Mouse (Mus musculus): ENCODE data around the gene Hmg20a. TPM values are rescaled to one million over a fixed set of nuclear protein-coding genes. Genes with fewer than 3 reads are reported as not detected.

Hmg20a gene
- polyA plus RNA-seq, 1 experiment: 7.9 TPM

GRCm38 (mm10) chr9:56404619-56405018 is 13.8 kb upstream of the Hmg20a start:
- Histone ChIP-seq H3K4me1 (ENCODE audit: control insufficient read depth, insufficient read depth, low read length) (no peaks in the 10 kb centered on the region), H3K27me3 (ENCODE audit: control insufficient read depth, insufficient read depth, low read length) (no peaks in the 10 kb centered on the region), H3K36me3 (ENCODE audit: control insufficient read depth, insufficient read depth, low read length) (no peaks in the 10 kb centered on the region), H3K27ac (ENCODE audit: control insufficient read depth, insufficient read depth, low read depth, low read length) (no peak overlapping the region), H3K4me3 (ENCODE audit: control insufficient read depth, low read depth, low read length) (no peak overlapping the region)
- no peak for TF ChIP-seq CTCF (IDR thresholded peaks at IDR 0.05; ENCODE audit: control insufficient read depth, insufficient read depth, insufficient replicate concordance, low read depth, low read length)
- TF ChIP-seq POLR2A (IDR thresholded peaks at IDR 0.05; ENCODE audit: control insufficient read depth, low read depth, low read length): no peak

- Histone ChIP-seq H3K36me3 (ENCODE audit: control insufficient read depth, insufficient read depth, low read length) (no peaks in the 10 kb centered on the region), H3K27me3 (ENCODE audit: control insufficient read depth, insufficient read depth, low read length) (no peaks in the 10 kb centered on the region), H3K4me1 (ENCODE audit: control insufficient read depth, insufficient read depth, low read length) (no peaks in the 10 kb centered on the region), H3K4me3 (ENCODE audit: control insufficient read depth, low read depth, low read length) (no peak overlapping the region), H3K27ac (ENCODE audit: control insufficient read depth, insufficient read depth, low read depth, low read length) (no peak overlapping the region)
- TF ChIP-seq CTCF (IDR thresholded peaks at IDR 0.05; ENCODE audit: control insufficient read depth, insufficient read depth, insufficient replicate concordance, low read depth, low read length) (no peak), POLR2A (IDR thresholded peaks at IDR 0.05; ENCODE audit: control insufficient read depth, low read depth, low read length) (no peak)
Measured at GRCm38 (mm10) chr9:56409928-56410327, 8.5 kb upstream of the Hmg20a start.

- no peak overlapping the region for H3K4me3 ChIP-seq (ENCODE audit: control insufficient read depth, low read depth, low read length)
- no peak overlapping the region for H3K27ac ChIP-seq (ENCODE audit: control insufficient read depth, insufficient read depth, low read depth, low read length)
- H3K36me3 ChIP-seq (ENCODE audit: control insufficient read depth, insufficient read depth, low read length): no peaks in the 10 kb centered on the region
- no peaks in the 10 kb centered on the region; the same call in 1 of the 2 replicates for H3K4me1 ChIP-seq (ENCODE audit: control insufficient read depth, insufficient read depth, low read length)
- no peak for TF ChIP-seq POLR2A (IDR thresholded peaks at IDR 0.05; ENCODE audit: control insufficient read depth, low read depth, low read length)
- no peak for TF ChIP-seq CTCF (IDR thresholded peaks at IDR 0.05; ENCODE audit: control insufficient read depth, insufficient read depth, insufficient replicate concordance, low read depth, low read length)
- no peaks in the 10 kb centered on the region for H3K27me3 ChIP-seq (ENCODE audit: control insufficient read depth, insufficient read depth, low read length)
Measured at GRCm38 (mm10) chr9:56412716-56413115, 5.7 kb upstream of the Hmg20a start.

- no peak overlapping the region for H3K27ac ChIP-seq (ENCODE audit: control insufficient read depth, insufficient read depth, low read depth, low read length)
- TF ChIP-seq CTCF (IDR thresholded peaks at IDR 0.05; ENCODE audit: control insufficient read depth, insufficient read depth, insufficient replicate concordance, low read depth, low read length) (no peak), POLR2A (IDR thresholded peaks at IDR 0.05; ENCODE audit: control insufficient read depth, low read depth, low read length) (no peak)
- H3K4me1 ChIP-seq (ENCODE audit: control insufficient read depth, insufficient read depth, low read length): no peaks in the 10 kb centered on the region; the same call in 1 of the 2 replicates
- no peaks in the 10 kb centered on the region for H3K27me3 ChIP-seq (ENCODE audit: control insufficient read depth, insufficient read depth, low read length)
- H3K36me3 ChIP-seq (ENCODE audit: control insufficient read depth, insufficient read depth, low read length): no peaks in the 10 kb centered on the region
- H3K4me3 ChIP-seq (ENCODE audit: control insufficient read depth, low read depth, low read length): no peak overlapping the region
Measured at GRCm38 (mm10) chr9:56414322-56414721, 4.1 kb upstream of the Hmg20a start.

GRCm38 (mm10) chr9:56415393-56415792 is 3.0 kb upstream of the Hmg20a start:
- no peaks in the 10 kb centered on the region for H3K36me3 ChIP-seq (ENCODE audit: control insufficient read depth, insufficient read depth, low read length)
- TF ChIP-seq POLR2A (IDR thresholded peaks at IDR 0.05; ENCODE audit: control insufficient read depth, low read depth, low read length) (no peak), CTCF (IDR thresholded peaks at IDR 0.05; ENCODE audit: control insufficient read depth, insufficient read depth, insufficient replicate concordance, low read depth, low read length) (no peak)
- H3K4me1 ChIP-seq (ENCODE audit: control insufficient read depth, insufficient read depth, low read length): no peaks in the 10 kb centered on the region; the same call in 1 of the 2 replicates
- H3K27ac ChIP-seq (ENCODE audit: control insufficient read depth, insufficient read depth, low read depth, low read length): no peak overlapping the region
- H3K27me3 ChIP-seq (ENCODE audit: control insufficient read depth, insufficient read depth, low read length): no peaks in the 10 kb centered on the region
- no peak overlapping the region for H3K4me3 ChIP-seq (ENCODE audit: control insufficient read depth, low read depth, low read length)

- TF ChIP-seq CTCF (IDR thresholded peaks at IDR 0.05; ENCODE audit: control insufficient read depth, insufficient read depth, insufficient replicate concordance, low read depth, low read length) (no peak), POLR2A (IDR thresholded peaks at IDR 0.05; ENCODE audit: control insufficient read depth, low read depth, low read length) (no peak)
- H3K36me3 ChIP-seq (ENCODE audit: control insufficient read depth, insufficient read depth, low read length): no peaks in the 10 kb centered on the region
- H3K4me3 ChIP-seq (ENCODE audit: control insufficient read depth, low read depth, low read length): no peak overlapping the region
- no peaks in the 10 kb centered on the region; the same call in 1 of the 2 replicates for H3K4me1 ChIP-seq (ENCODE audit: control insufficient read depth, insufficient read depth, low read length)
- no peak overlapping the region for H3K27ac ChIP-seq (ENCODE audit: control insufficient read depth, insufficient read depth, low read depth, low read length)
- H3K27me3 ChIP-seq (ENCODE audit: control insufficient read depth, insufficient read depth, low read length): no peaks in the 10 kb centered on the region
Measured at GRCm38 (mm10) chr9:56415935-56416607, 2.3 kb upstream of the Hmg20a start.

- H3K36me3 ChIP-seq (ENCODE audit: control insufficient read depth, insufficient read depth, low read length): no peaks in the 10 kb centered on the region
- no peak for TF ChIP-seq POLR2A (IDR thresholded peaks at IDR 0.05; ENCODE audit: control insufficient read depth, low read depth, low read length)
- 0 out of 2 replicates have a peak, but pooled peaks have one; percentile 11 for TF ChIP-seq CTCF (IDR thresholded peaks at IDR 0.05; ENCODE audit: control insufficient read depth, insufficient read depth, insufficient replicate concordance, low read depth, low read length)
- no peaks in the 10 kb centered on the region for H3K27me3 ChIP-seq (ENCODE audit: control insufficient read depth, insufficient read depth, low read length)
- no peaks in the 10 kb centered on the region; the same call in 1 of the 2 replicates for H3K4me1 ChIP-seq (ENCODE audit: control insufficient read depth, insufficient read depth, low read length)
- H3K27ac ChIP-seq (ENCODE audit: control insufficient read depth, insufficient read depth, low read depth, low read length): peak overlapping the region; percentile 84
- peak overlapping the region; percentile 94 for H3K4me3 ChIP-seq (ENCODE audit: control insufficient read depth, low read depth, low read length)
Measured at GRCm38 (mm10) chr9:56417415-56417947, 928 bp upstream of the Hmg20a start.

Measured in testis, adult 2 months (tissue).